Mouse (Mus musculus) kidney, embryonic 16.5 days (tissue): ENCODE data around the gene Greb1. TPM values are rescaled to one million over a fixed set of nuclear protein-coding genes. Genes with fewer than 3 reads are reported as not detected.

Experiments
- ATAC-seq: fragments of 200-750 bp; cut with Nextera tagmentation; 2 replicates; pipeline ENCODE4 v1.8.0; 2017; ENCODE audit warnings: moderate TSS enrichment; ENCODE audit not compliant: low FRiP score, low TSS enrichment
- H3K27ac ChIP-seq: fragments of 300-500 bp; sonication (generic); 2 replicates; pipeline ENCODE4 v1.5.1; 2014; ENCODE audit warnings: low read length
- H3K27me3 ChIP-seq: fragments of 300-500 bp; sonication (generic); 2 replicates; pipeline ENCODE4 v1.6.1; 2014; ENCODE audit warnings: low read length, control low read depth, mixed read lengths; ENCODE audit not compliant: insufficient read depth
- H3K36me3 ChIP-seq: fragments of 300-500 bp; sonication (generic); 2 replicates; pipeline ENCODE4 v1.6.1; 2014; ENCODE audit warnings: low read length, control low read depth, mixed read lengths; ENCODE audit not compliant: insufficient read depth
- H3K4me1 ChIP-seq: fragments of 300-500 bp; sonication (generic); 2 replicates; pipeline ENCODE4 v1.6.1; 2014; ENCODE audit warnings: low read length, control low read depth, mixed read lengths; ENCODE audit not compliant: insufficient read depth
- H3K4me2 ChIP-seq: fragments of 300-500 bp; sonication (generic); replicated peaks from 2 replicates; pipeline ENCODE4 v1.6.1; 2014; ENCODE audit warnings: low read depth, low read length
- H3K4me3 ChIP-seq: fragments of 300-500 bp; sonication (generic); 2 replicates; pipeline ENCODE4 v1.5.1; 2014; ENCODE audit warnings: mild to moderate bottlenecking, low read length
- H3K9ac ChIP-seq: fragments of 300-500 bp; sonication (generic); replicated peaks from 2 replicates; pipeline ENCODE4 v1.6.1; 2014; ENCODE audit warnings: low read length
- H3K9me3 ChIP-seq: fragments of 300-500 bp; sonication (generic); 2 replicates; pipeline ENCODE4 v1.6.1; 2016; ENCODE audit warnings: low read length, control low read depth
- WGBS: fragments of 180-500 bp; shearing (Covaris S2); extraction: QIAGEN DNeasy Blood & Tissue Kit; methylation state at CpG from one replicate; pipeline ENCODE4 v1.1.7; 2014; 5-methylcytosine and 5-hydroxymethylcytosine counted together
- polyA plus RNA-seq: library from polyadenylated mRNA; unstranded; fragments of >200 nt; fragmentation: Nextera tagmentation; extraction: Ambion mirVana; gene quantifications from 2 replicates; pipeline ENCODE4 v1.2.1, GENCODE M21; 2015

Greb1 gene
- polyA plus RNA-seq, 1 experiment from 2014 or later, result 4.4 TPM

DNA sequence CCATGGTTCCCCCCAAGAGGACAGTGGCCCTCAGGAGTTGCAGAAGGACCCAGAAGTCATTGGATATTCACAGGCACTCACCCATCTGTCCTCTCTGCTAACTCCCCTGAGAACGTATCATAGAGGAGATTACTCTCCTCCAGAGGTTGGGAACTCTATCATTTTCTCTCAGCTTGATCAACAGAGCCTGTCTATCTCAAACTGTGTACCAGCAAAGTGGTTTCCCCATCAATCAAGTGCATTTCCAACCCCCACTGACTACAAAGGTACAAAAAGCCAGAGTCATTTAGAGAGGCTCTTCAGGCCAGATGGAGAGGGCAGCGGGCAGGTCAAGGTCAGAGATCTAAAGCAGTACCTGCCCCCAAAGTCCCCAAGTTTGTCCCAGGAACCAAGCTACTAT lies 32.0 kb downstream of the Greb1 start:
- H3K9me3 ChIP-seq, result peaks cover 6% of the 10 kb centered on the region
- H3K27ac ChIP-seq, result no peak overlapping the region; the same call in 1 of the 2 replicates
- 42% methylated on average over 2 of the region's 2 CpGs for WGBS
- H3K36me3 ChIP-seq, result no peaks in the 10 kb centered on the region
- peaks cover 16% of the 10 kb centered on the region for H3K4me1 ChIP-seq
- H3K4me2 ChIP-seq, result no peak overlapping the region
- H3K9ac ChIP-seq, result no peak overlapping the region
- H3K27me3 ChIP-seq, result no peaks in the 10 kb centered on the region
- ATAC-seq, result 0 out of 2 replicates have a peak, but pooled peaks have one; percentile 23
- no peak overlapping the region for H3K4me3 ChIP-seq

DNA sequence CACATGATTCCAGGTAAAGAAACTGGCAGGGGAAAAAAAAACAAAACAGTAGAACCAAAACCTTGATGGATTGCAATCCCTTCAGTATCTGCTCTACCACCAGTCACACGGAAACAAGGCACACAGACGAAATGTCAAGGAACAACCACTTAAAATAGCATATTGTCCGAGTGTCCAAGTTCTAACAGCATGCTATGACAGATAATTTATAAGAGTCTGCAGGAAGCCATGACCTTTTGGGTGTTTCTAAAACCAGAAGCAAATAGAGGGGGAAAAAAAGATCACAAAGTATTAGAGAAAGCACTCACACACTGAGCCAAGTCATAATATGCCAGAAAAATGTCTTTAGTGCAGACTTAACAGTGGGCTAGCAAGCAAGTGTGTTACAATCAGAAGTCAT lies 32.4 kb downstream of the Greb1 start:
- H3K27me3 ChIP-seq, result no peaks in the 10 kb centered on the region
- H3K4me2 ChIP-seq, result no peak overlapping the region
- 32% methylated on average over 3 of the region's 3 CpGs for WGBS
- H3K9ac ChIP-seq, result no peak overlapping the region
- no peak overlapping the region; the same call in 1 of the 2 replicates for H3K27ac ChIP-seq
- H3K4me3 ChIP-seq, result no peak overlapping the region
- ATAC-seq, result no peak
- no peaks in the 10 kb centered on the region for H3K36me3 ChIP-seq
- peaks cover 6% of the 10 kb centered on the region for H3K9me3 ChIP-seq
- H3K4me1 ChIP-seq, result peaks cover 16% of the 10 kb centered on the region

DNA sequence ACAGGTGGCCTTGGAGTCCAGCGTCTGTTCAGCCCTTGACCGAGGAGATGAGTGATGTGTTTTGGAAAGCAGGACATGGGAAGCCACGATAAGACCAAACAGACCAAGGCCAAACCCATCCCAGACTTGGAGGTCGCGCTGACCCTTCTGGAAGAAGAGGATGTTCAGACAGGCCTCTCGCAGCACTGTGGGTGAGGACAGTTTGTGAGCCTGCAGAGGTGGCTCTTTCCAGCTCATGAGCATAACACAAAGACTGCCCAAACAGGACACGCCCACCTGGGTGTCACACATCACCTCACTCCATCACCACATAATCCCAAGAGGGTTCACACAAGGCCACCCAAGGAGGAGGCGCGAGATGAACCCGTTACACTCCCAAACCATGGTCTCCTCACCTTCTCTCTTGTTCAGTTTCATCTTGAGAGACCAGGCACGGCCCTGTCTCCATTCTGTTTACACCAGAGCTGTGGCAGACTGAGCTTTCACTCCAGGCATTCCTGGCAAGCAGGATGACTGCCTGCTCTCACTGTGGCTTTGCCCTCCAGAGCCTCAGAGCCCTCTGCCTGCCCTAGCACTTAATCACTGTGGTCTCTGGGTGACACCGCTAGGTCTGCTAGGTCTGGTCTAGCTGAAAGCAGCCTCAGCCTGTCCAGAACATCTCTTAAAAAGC lies 35.8 kb downstream of the Greb1 start:
- Histone ChIP-seq H3K4me3 (no peak overlapping the region), H3K36me3 (no peaks in the 10 kb centered on the region), H3K27me3 (no peaks in the 10 kb centered on the region), H3K9ac (no peak overlapping the region), H3K4me1 (peaks cover 10% of the 10 kb centered on the region; the same call in 1 of the 2 replicates), H3K27ac (no peak overlapping the region), H3K4me2 (no peak overlapping the region), H3K9me3 (peaks cover 6% of the 10 kb centered on the region)
- WGBS, result 62% methylated on average over 12 of the region's 12 CpGs
- ATAC-seq, result no peak

DNA sequence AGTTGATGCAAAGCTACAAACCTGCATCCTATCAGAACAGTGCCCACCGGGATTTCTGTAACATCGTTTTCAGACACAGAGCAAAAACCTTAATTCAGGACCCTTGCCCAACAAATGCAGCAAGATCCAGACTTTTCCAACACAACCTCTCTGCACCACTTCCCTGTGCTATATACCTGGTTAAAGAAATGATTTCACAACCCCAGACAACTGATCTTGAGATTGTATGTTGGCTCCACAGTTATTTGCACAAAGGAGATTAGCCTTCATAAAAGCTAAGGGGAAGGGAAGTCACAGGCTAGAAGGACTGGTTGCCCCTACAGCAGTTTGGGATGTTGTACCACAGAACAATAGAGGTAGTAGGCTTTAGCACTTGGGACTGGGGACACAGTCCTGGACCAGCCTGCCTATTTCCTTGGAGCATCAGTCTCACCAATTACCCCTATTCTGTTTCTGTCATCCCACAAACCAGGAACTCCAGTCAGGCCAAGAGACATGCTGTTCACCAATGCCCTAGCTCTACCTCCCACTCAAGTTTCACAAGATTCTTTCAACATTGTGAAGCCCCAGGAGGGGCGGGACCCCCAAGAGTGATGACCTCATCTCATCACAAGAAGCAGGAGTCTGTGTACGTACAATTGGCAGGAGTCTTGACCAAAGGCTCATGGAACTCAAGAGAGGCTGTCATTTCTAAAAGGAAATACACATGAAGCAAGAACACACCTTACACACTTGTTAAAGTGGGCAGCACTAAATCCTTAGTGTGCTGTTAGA lies 36.9 kb downstream of the Greb1 start:
- Histone ChIP-seq H3K36me3 (no peaks in the 10 kb centered on the region), H3K27ac (no peak overlapping the region), H3K27me3 (no peaks in the 10 kb centered on the region), H3K4me3 (no peak overlapping the region), H3K9ac (no peak overlapping the region), H3K4me2 (no peak overlapping the region), H3K4me1 (peaks cover 8% of the 10 kb centered on the region; the same call in 1 of the 2 replicates), H3K9me3 (peaks cover 6% of the 10 kb centered on the region)
- no peak for ATAC-seq
- 82% methylated on average over 4 of the region's 4 CpGs for WGBS

DNA sequence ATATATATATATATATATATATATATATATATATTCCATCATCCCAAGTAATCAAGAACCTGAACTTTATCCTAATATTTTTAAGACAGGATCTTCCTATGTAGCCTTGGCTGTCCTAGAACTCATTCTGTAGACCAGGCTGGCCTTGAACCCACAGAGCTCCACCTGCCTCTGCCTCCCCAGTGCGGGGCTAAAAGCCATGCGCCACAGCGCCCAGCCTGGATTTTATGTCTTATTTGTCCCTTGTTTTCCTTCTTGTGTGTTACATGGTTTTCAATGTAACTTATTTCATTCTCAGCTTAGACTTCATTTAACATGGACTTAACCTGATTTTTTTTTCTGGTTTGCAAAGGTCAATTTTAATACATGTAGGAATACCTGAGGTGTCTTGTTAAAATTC lies 39.2 kb downstream of the Greb1 start:
- H3K4me1 ChIP-seq, result 0 out of 2 replicates have a peak, but pooled peaks cover 3% of the 10 kb centered on the region
- no peaks in the 10 kb centered on the region for H3K27me3 ChIP-seq
- WGBS, result 98% methylated on average over 3 of the region's 3 CpGs
- no peak overlapping the region for H3K9ac ChIP-seq
- H3K4me3 ChIP-seq, result no peak overlapping the region
- H3K9me3 ChIP-seq, result peaks cover 6% of the 10 kb centered on the region
- H3K36me3 ChIP-seq, result no peaks in the 10 kb centered on the region
- H3K27ac ChIP-seq, result no peak overlapping the region
- no peak overlapping the region for H3K4me2 ChIP-seq
- ATAC-seq, result no peak

DNA sequence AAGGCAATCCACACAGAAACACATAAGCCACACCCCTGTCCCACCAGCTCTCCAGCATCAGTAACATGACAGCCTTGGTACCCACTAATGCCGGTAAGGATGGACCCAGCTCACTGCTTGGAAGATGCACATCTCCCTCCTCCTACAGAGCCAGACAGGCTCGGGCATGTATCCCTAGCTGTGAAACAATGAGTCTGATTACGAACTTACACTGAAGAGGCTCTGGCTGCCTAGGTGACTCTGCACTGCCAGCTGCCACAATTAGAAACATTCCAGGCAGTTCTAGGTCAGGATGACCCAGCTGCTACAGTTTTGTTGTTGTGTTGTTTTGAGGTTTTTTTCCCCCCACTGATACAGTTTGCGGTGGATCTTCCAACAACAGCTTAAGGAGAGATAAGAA lies 40.4 kb downstream of the Greb1 start:
- Histone ChIP-seq H3K4me2 (no peak overlapping the region), H3K9ac (no peak overlapping the region), H3K4me3 (no peak overlapping the region), H3K27ac (no peak overlapping the region), H3K36me3 (no peaks in the 10 kb centered on the region), H3K9me3 (no peaks in the 10 kb centered on the region), H3K27me3 (no peaks in the 10 kb centered on the region), H3K4me1 (0 out of 2 replicates have a peak, but pooled peaks cover 3% of the 10 kb centered on the region)
- 60% methylated on average over 4 of the region's 4 CpGs for WGBS
- no peak for ATAC-seq

DNA sequence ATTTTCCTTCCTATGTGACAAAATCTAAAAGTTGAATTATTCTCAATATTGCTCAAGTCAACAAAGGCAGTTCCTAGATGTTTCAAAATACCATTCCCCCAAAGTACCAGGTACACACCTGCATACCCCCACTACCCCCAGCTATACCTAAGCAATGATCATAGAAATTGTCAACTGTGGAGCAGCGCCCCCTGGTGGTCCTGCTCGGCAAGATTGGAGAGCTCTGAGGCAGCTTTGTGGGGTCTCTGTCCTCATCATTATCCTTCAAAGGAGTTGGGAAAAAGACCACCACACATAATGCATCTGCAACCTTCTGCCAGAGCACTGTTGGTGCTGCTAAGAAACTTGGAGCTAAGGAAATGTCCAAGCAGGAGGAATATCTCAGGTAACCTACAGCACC lies 46.4 kb downstream of the Greb1 start:
- no peak overlapping the region for H3K9ac ChIP-seq
- H3K4me3 ChIP-seq, result no peak overlapping the region
- H3K36me3 ChIP-seq, result no peaks in the 10 kb centered on the region
- H3K4me2 ChIP-seq, result no peak overlapping the region
- 2% methylated on average over 2 of the region's 2 CpGs for WGBS
- H3K4me1 ChIP-seq, result peaks cover 16% of the 10 kb centered on the region
- H3K9me3 ChIP-seq, result no peaks in the 10 kb centered on the region
- H3K27ac ChIP-seq, result no peak overlapping the region
- no peak for ATAC-seq
- H3K27me3 ChIP-seq, result no peaks in the 10 kb centered on the region

DNA sequence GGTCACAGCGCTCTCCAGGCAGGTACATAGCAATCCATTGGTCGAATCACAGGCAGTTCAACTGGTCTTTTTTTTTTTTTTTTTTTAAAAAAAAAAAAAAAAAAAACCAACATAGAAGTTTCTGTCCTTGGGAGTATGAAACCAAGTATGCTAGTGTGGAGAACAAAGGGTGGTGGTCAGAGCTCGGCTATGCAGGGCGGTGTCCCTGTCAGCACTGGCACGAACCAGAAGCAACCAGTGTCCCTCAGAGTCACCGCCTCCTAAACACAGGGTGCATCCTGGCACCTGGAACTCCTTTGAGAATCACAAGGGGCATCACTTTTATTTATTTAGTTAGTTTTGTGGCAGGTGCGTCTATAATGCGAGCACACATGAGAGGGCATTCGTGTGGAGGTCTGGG lies 47.1 kb downstream of the Greb1 start:
- H3K27ac ChIP-seq, result no peak overlapping the region
- no peaks in the 10 kb centered on the region for H3K9me3 ChIP-seq
- no peak overlapping the region for H3K4me3 ChIP-seq
- H3K36me3 ChIP-seq, result no peaks in the 10 kb centered on the region
- peaks cover 16% of the 10 kb centered on the region for H3K4me1 ChIP-seq
- no peak overlapping the region for H3K9ac ChIP-seq
- H3K4me2 ChIP-seq, result peak overlapping the region; percentile 36; the same call in 1 of the 2 replicates
- 57% methylated on average over 9 of the region's 9 CpGs for WGBS
- ATAC-seq, result peak; percentile 42; the same call in 1 of the 2 replicates
- H3K27me3 ChIP-seq, result no peaks in the 10 kb centered on the region

DNA sequence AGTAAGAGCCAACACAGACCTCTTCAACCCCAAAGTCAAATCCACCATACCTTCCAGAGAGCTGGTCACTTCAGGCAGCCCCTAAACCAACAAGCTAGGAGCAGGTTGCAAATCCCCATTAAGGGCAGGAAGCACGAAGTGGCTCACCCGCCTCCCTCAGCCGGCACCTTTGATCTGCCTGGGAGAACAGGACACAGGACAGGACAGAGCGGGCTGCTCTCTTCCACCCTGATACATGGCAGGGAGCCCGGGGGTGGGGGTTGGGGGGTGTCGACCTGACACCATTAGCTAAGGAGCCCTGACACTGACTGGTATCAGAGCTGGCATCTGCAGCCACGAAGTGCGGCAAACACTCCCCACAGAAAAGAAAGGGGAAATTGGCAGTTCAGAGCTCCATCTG lies 47.6 kb downstream of the Greb1 start:
- Histone ChIP-seq H3K4me1 (peaks cover 16% of the 10 kb centered on the region), H3K27me3 (no peaks in the 10 kb centered on the region), H3K9me3 (no peaks in the 10 kb centered on the region), H3K27ac (no peak overlapping the region), H3K9ac (peak overlapping the region; percentile 24; the same call in 1 of the 2 replicates), H3K4me3 (no peak overlapping the region), H3K4me2 (peak overlapping the region; percentile 36), H3K36me3 (no peaks in the 10 kb centered on the region)
- 12% methylated on average over 8 of the region's 8 CpGs for WGBS
- ATAC-seq, result peak; percentile 76; the same call in 1 of the 2 replicates
